8 mouse cellular contexts compared by ENCODE assay signal in the genomic region with DNA sequence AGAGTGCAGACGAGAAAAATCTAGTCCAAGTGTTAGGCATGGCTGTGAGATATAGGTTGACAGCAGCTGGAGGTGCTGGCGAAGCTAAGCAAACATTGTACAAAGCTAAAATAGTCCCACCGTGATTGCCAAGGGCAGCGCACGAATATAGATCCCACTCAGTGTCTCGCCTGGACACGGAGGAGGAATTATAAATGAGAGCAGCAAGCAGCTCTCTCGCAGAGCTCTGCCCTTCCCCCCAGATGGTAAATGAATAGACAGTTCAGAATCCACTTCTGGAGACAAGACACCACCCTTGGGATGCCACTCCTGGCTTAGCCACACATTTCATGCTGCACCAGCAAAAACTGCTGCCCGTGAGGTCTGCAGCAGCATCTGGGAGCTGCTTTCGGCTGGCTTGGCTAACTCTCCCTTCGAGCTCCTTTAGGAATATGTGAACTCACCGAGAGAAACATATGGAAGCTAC.
DNase-seq lines count a peak whose midpoint lies in the region; ATAC-seq and TF ChIP-seq lines count a peak whose summit lies in the region.

No protein-coding gene starts in this region.

- no peak overlapping the region for H3K27ac ChIP-seq in embryonic facial prominence, embryonic 11.5 days (replicated peaks; ENCODE audit: low read depth, low read length)
- no peak overlapping the region for H3K27ac ChIP-seq in embryonic facial prominence, embryonic 10.5 days (replicated peaks)
- H3K27ac ChIP-seq in stomach, postnatal 0 days (replicated peaks): peak overlapping the region; percentile 9; the same call in 1 of the 2 replicates
- no peak overlapping the region for H3K27ac ChIP-seq in liver, postnatal 0 days (ENCODE audit: low read depth)

- 52% methylated on average over 12 of the region's 12 CpGs for WGBS in embryonic facial prominence, embryonic 11.5 days
- 67% methylated on average over 12 of the region's 12 CpGs for WGBS in embryonic facial prominence, embryonic 10.5 days
- 28% methylated on average over 12 of the region's 12 CpGs for WGBS in stomach, postnatal 0 days
- 55% methylated on average over 12 of the region's 12 CpGs for WGBS in liver, postnatal 0 days (ENCODE audit: insufficient replicate concordance)

- no peak overlapping the region for H3K4me3 ChIP-seq in embryonic facial prominence, embryonic 11.5 days (ENCODE audit: low read depth, low read length)
- no peak overlapping the region for H3K4me3 ChIP-seq in embryonic facial prominence, embryonic 10.5 days
- peak overlapping the region; percentile 18; the same call in 1 of the 2 replicates for H3K4me3 ChIP-seq in stomach, postnatal 0 days (ENCODE audit: low read depth, low read length)
- H3K4me3 ChIP-seq in liver, postnatal 0 days (ENCODE audit: low read depth, low read length): no peak overlapping the region

- no peak for TF ChIP-seq EP300 in stomach, postnatal 0 days (optimal IDR thresholded peaks at IDR 0.05)
- no peak for TF ChIP-seq EP300 in liver, postnatal 0 days (IDR thresholded peaks at IDR 0.05; ENCODE audit: low read depth)

- no peaks in the 10 kb centered on the region for H3K9me3 ChIP-seq in embryonic facial prominence, embryonic 11.5 days (replicated peaks; ENCODE audit: control insufficient read depth, low read length)
- H3K9me3 ChIP-seq in embryonic facial prominence, embryonic 10.5 days: no peaks in the 10 kb centered on the region
- no peaks in the 10 kb centered on the region for H3K9me3 ChIP-seq in stomach, postnatal 0 days (ENCODE audit: control insufficient read depth, low read length)
- H3K9me3 ChIP-seq in liver, postnatal 0 days (ENCODE audit: low read length): no peaks in the 10 kb centered on the region

- no peaks in the 10 kb centered on the region for H3K27me3 ChIP-seq in embryonic facial prominence, embryonic 11.5 days (ENCODE audit: control insufficient read depth, insufficient read depth, low read length)
- no peaks in the 10 kb centered on the region for H3K27me3 ChIP-seq in embryonic facial prominence, embryonic 10.5 days (replicated peaks; ENCODE audit: low read depth, poor library complexity, severe bottlenecking)
- H3K27me3 ChIP-seq in stomach, postnatal 0 days (ENCODE audit: control insufficient read depth, insufficient read depth, low read length): no peaks in the 10 kb centered on the region
- H3K27me3 ChIP-seq in liver, postnatal 0 days (ENCODE audit: insufficient read depth, low read length): no peaks in the 10 kb centered on the region

- no peak for ATAC-seq in embryonic facial prominence, embryonic 11.5 days (replicated peaks; ENCODE audit: insufficient number of reproducible peaks, low FRiP score, low TSS enrichment, low read depth)
- no peak for ATAC-seq in stomach, postnatal 0 days (ENCODE audit: low FRiP score, low TSS enrichment)
- ATAC-seq in liver, postnatal 0 days: no peak

- no peaks in the 10 kb centered on the region for H3K36me3 ChIP-seq in embryonic facial prominence, embryonic 11.5 days (replicated peaks; ENCODE audit: control insufficient read depth, insufficient read depth, low read depth, low read length)
- H3K36me3 ChIP-seq in embryonic facial prominence, embryonic 10.5 days (replicated peaks): no peaks in the 10 kb centered on the region
- H3K36me3 ChIP-seq in stomach, postnatal 0 days (ENCODE audit: control insufficient read depth, insufficient read depth, low read length): no peaks in the 10 kb centered on the region
- H3K36me3 ChIP-seq in liver, postnatal 0 days (replicated peaks; ENCODE audit: insufficient read depth, low read length): no peaks in the 10 kb centered on the region

- H3K9ac ChIP-seq in embryonic facial prominence, embryonic 11.5 days (replicated peaks; ENCODE audit: low read length): no peak overlapping the region
- peak overlapping the region; percentile 31; the same call in 1 of the 2 replicates for H3K9ac ChIP-seq in stomach, postnatal 0 days (ENCODE audit: low read length)
- no peak overlapping the region for H3K9ac ChIP-seq in liver, postnatal 0 days (replicated peaks)

- DNase-seq in embryonic facial prominence, embryonic 11.5 days (ENCODE audit: low spot score): peak; percentile 14
- no peak for DNase-seq in embryonic facial prominence, embryonic 10.5 days (ENCODE audit: low spot score)
- peak; percentile 16 for DNase-seq in retina, embryonic 14.5 days (ENCODE audit: low spot score)
- DNase-seq in retina, postnatal 1 day: no peak
- peak; percentile 62 to 72 for DNase-seq in left cerebral cortex, postnatal 14 days (ENCODE audit: low spot score in 2 of 2)
- no peak for DNase-seq in stomach, postnatal 0 days (ENCODE audit: low spot score)
- no peak for DNase-seq in testis, postnatal 14 days (ENCODE audit: low spot score)
- DNase-seq in liver, postnatal 0 days: no peak

- H3K4me2 ChIP-seq in embryonic facial prominence, embryonic 11.5 days (ENCODE audit: low read depth, low read length): no peak overlapping the region
- H3K4me2 ChIP-seq in stomach, postnatal 0 days (replicated peaks; ENCODE audit: low read depth): peak overlapping the region; percentile 31
- H3K4me2 ChIP-seq in liver, postnatal 0 days (ENCODE audit: low read depth, low read length): no peak overlapping the region

- H3K4me1 ChIP-seq in embryonic facial prominence, embryonic 11.5 days (ENCODE audit: control insufficient read depth, insufficient read depth, low read length): no peaks in the 10 kb centered on the region
- peaks cover 4% of the 10 kb centered on the region; the same call in 1 of the 2 replicates for H3K4me1 ChIP-seq in embryonic facial prominence, embryonic 10.5 days
- H3K4me1 ChIP-seq in stomach, postnatal 0 days (replicated peaks; ENCODE audit: control insufficient read depth, insufficient read depth): no peaks in the 10 kb centered on the region
- H3K4me1 ChIP-seq in liver, postnatal 0 days (ENCODE audit: insufficient read depth): no peaks in the 10 kb centered on the region

- intact Hi-C loops in left cerebral cortex, postnatal 14 days (cut with DNase I): loop anchor here (2.0 to 5.0 kb wide), 2 partner anchors 254 to 350 kb away; no protein-coding TSS in a partner anchor

- no peak for TF ChIP-seq CTCF in stomach, postnatal 0 days (IDR thresholded peaks at IDR 0.05; ENCODE audit: low read depth)
- TF ChIP-seq CTCF in liver, postnatal 0 days (IDR thresholded peaks at IDR 0.05; ENCODE audit: low read depth): no peak

Comparison
In these comparisons a context has a peak if more than half of its experiments do, and no peak if none do; other contexts are left out.
1. DNase-seq: peak in embryonic facial prominence, embryonic 11.5 days (single experiment), retina, embryonic 14.5 days (single experiment) and left cerebral cortex, postnatal 14 days (2 of 2); none in embryonic facial prominence, embryonic 10.5 days (single experiment), retina, postnatal 1 day (single experiment), stomach, postnatal 0 days (single experiment), testis, postnatal 14 days (single experiment) and liver, postnatal 0 days (single experiment).